Mouse (Mus musculus) hematopoietic multipotent progenitor cell, adult 10-12 weeks (in vitro differentiated cells): Measurements from ENCODE around the gene Gm21083. TPM values are rescaled to one million over a fixed set of nuclear protein-coding genes. Genes with fewer than 3 reads are reported as not detected.

Experiments
- polyA plus RNA-seq: library from polyadenylated mRNA; stranded (reverse); fragments of >175 nt; gene quantifications from 2 replicates; pipeline ENCODE4 v1.2.3, GENCODE M21; 2012; ENCODE audit warnings: low replicate concordance

Gm21083 gene
- not detected in 2 replicates for polyA plus RNA-seq

GRCm38 (mm10) chr5:15577033-15577432 is at the start of gene Gm21083:
TSS of gene Gm21083 (plus strand) at chr5:15577333.

GRCm38 (mm10) chr5:15529122-15529521 is 48.0 kb upstream of the Gm21083 start, which contains the start of gene Gm21190:
TSS of gene Gm21190 (minus strand) at chr5:15529222.

GRCm38 (mm10) chr5:15618764-15619163 is 41.6 kb downstream of the Gm21083 start, which contains the start of gene Speer4d:
TSS of gene Speer4d (plus strand) at chr5:15619064.

Other genes starting within 250 kb of the Gm21083 start
- not detected in 2 replicates for gene Gm21149, start 100.8 kb upstream of the Gm21083 start, polyA plus RNA-seq
- gene Gm21190, start 48.1 kb upstream of the Gm21083 start, polyA plus RNA-seq: not detected in 2 replicates
- not detected in 2 replicates for gene Speer4d, start 41.7 kb downstream of the Gm21083 start, polyA plus RNA-seq
- not detected in 2 replicates for gene 4930572O03Rik, start 79.7 kb downstream of the Gm21083 start, polyA plus RNA-seq
- not detected in 2 replicates for gene Speer4c, start 136.9 kb downstream of the Gm21083 start, polyA plus RNA-seq